Mouse (Mus musculus) MEL (cell line): ENCODE data around the gene Selplg.

Experiments
- CTCF ChIP-seq, 3 experiments: IDR thresholded peaks in 2 of 3; conservative IDR thresholded peaks in 1 of 3; 2 replicates each; pipeline ENCODE4 v1.5.1; 2011 to 2012; ENCODE audit warnings: low read length in 3 of 3, low read depth in 2 of 3, mild to moderate bottlenecking in 2 of 3, improper control_type of control experiment in 1 of 3, inconsistent platforms in 1 of 3, mixed read lengths in 1 of 3, moderate library complexity in 1 of 3; ENCODE audit not compliant: control insufficient read depth in 1 of 3, insufficient read depth in 1 of 3, poor library complexity in 1 of 3, severe bottlenecking in 1 of 3
- EP300 ChIP-seq, 2 experiments: IDR thresholded peaks; 2 replicates each; pipeline ENCODE4 v1.6.1; 2011; ENCODE audit warnings: improper control_type of control experiment in 2 of 2, low read length in 2 of 2, low read depth in 1 of 2, mild to moderate bottlenecking in 1 of 2
- MAZ ChIP-seq: IDR thresholded peaks from 2 replicates; pipeline ENCODE4 v1.6.1; 2012; ENCODE audit warnings: low read depth, mild to moderate bottlenecking, inconsistent platforms, low read length, improper control_type of control experiment
- NRF1 ChIP-seq: IDR thresholded peaks from 2 replicates; pipeline ENCODE4 v1.6.1; 2014; ENCODE audit warnings: low read depth, mild to moderate bottlenecking, inconsistent platforms, low read length, improper control_type of control experiment, moderate library complexity; ENCODE audit not compliant: poor library complexity, insufficient read depth, severe bottlenecking
- POLR2A ChIP-seq, 2 experiments: IDR thresholded peaks; 2 replicates each; pipeline ENCODE4 v1.6.1; 2011 to 2012; ENCODE audit warnings: low read length in 2 of 2, mild to moderate bottlenecking in 2 of 2, control low read depth in 1 of 2, improper control_type of control experiment in 1 of 2, low read depth in 1 of 2, moderate library complexity in 1 of 2; ENCODE audit not compliant: control insufficient read depth in 1 of 2, insufficient read depth in 1 of 2, poor library complexity in 1 of 2
- RAD21 ChIP-seq: IDR thresholded peaks from 2 replicates; pipeline ENCODE4 v1.6.1; 2011; ENCODE audit warnings: mild to moderate bottlenecking, low read depth, low read length, improper control_type of control experiment
- USF1 ChIP-seq: IDR thresholded peaks from 2 replicates; pipeline ENCODE4 v1.6.1; 2014; ENCODE audit warnings: low read depth, mild to moderate bottlenecking, inconsistent platforms, low read length, improper control_type of control experiment, moderate library complexity
- ZC3H11A ChIP-seq: IDR thresholded peaks from 2 replicates; pipeline ENCODE4 v1.6.1; 2012; ENCODE audit warnings: low read depth, mild to moderate bottlenecking, inconsistent platforms, low read length, improper control_type of control experiment
- ZNF384 ChIP-seq: IDR thresholded peaks from 2 replicates; pipeline ENCODE4 v1.6.1; 2012; ENCODE audit warnings: low read depth, mild to moderate bottlenecking, inconsistent platforms, low read length, improper control_type of control experiment

DNA sequence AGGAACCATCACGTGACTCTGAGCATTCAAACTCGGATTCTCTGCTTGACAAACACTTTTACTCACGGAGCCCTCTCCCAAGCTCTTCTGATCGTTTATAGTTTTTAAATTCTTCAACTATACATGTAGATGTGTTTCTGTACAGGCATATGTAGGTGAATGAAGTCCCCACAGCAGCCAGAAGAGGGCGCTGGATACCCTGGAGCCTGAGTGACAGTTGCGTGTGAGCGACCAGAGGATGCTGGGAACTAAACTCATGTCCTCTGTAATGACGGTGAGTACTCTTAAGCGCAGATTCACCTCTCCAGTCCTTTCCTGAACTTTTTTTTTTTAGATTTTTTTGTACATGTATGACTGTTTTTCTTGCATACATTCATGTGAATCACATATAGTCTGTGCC lies 18.8 kb downstream of the Selplg start:
- TF ChIP-seq POLR2A (IDR thresholded peaks at IDR 0.05; ENCODE audit: control insufficient read depth in 1 of 2, insufficient read depth in 1 of 2, low read depth in 1 of 2, low read length in 2 of 2, poor library complexity in 1 of 2) (no peak), ZNF384 (no peak), NRF1 (no peak), CTCF (IDR thresholded peaks at IDR 0.05 in 2 of 3, conservative IDR thresholded peaks at IDR 0.05 in 1 of 3; ENCODE audit: control insufficient read depth in 1 of 3, insufficient read depth in 1 of 3, low read depth in 2 of 3, low read length in 3 of 3, poor library complexity in 1 of 3, severe bottlenecking in 1 of 3) (peak; percentile 34 to 46 (median 44); a peak in 5 of 6 replicates), ZC3H11A (peak; percentile 6; the same call in 1 of the 2 replicates), MAZ (no peak), USF1 (no peak), EP300 (IDR thresholded peaks at IDR 0.05; ENCODE audit: low read depth in 1 of 2, low read length in 2 of 2) (no peak), RAD21 (peak; percentile 12; the same call in 1 of the 2 replicates)
